Mouse (Mus musculus): ENCODE measurements at regions not wholly inside any gene's neighbourhood (a gene's known extent, or its start where the extent isn't known, plus 50 kb on each side); places are given as distances from the start of the nearest gene placed in this dataset.

- DNase-seq (ENCODE audit: low read depth, low spot score), result no peak
These were observed 4549.1 kb upstream of the Gm7489 start for GRCm38 (mm10) chr15:49335523-49336040.

GRCm38 (mm10) chr15:49347029-49347428 is 4537.7 kb upstream of the Gm7489 start:
- DNase-seq (ENCODE audit: low read depth, low spot score), result no peak

- no peak for DNase-seq (ENCODE audit: low read depth, low spot score)
These were observed 4528.6 kb upstream of the Gm7489 start for GRCm38 (mm10) chr15:49356107-49356506.

- peak; percentile 11 for DNase-seq (ENCODE audit: low read depth, low spot score)
These were observed 4488.7 kb upstream of the Gm7489 start for GRCm38 (mm10) chr15:49395966-49396365.

- DNase-seq (ENCODE audit: low read depth, low spot score), result no peak
These were observed 4471.0 kb upstream of the Gm7489 start for GRCm38 (mm10) chr15:49413665-49414064.

- DNase-seq (ENCODE audit: low read depth, low spot score), result no peak
These were observed 4433.4 kb upstream of the Gm7489 start for GRCm38 (mm10) chr15:49451310-49451709.

- DNase-seq (ENCODE audit: low read depth, low spot score), result no peak
These were observed 4400.1 kb upstream of the Gm7489 start for GRCm38 (mm10) chr15:49484582-49484981.

- no peak for DNase-seq (ENCODE audit: low read depth, low spot score)
These were observed 4391.9 kb upstream of the Gm7489 start for GRCm38 (mm10) chr15:49492836-49493235.

GRCm38 (mm10) chr15:49501821-49502220 is 4382.9 kb upstream of the Gm7489 start:
- no peak for DNase-seq (ENCODE audit: low read depth, low spot score)
